Mouse (Mus musculus) fat pad, adult 2 months (tissue): ENCODE measurements around the gene Anapc2.

Experiments
- DNase-seq: peaks from one replicate; pipeline ENCODE4 v3.0.0-alpha.2; 2011; ENCODE audit warnings: low read depth, low spot score; ENCODE audit errors: extremely low read depth

Gene Anapc2

GRCm38 (mm10) chr2:25267241-25267640, 5.0 kb upstream of the Anapc2 start:
- DNase-seq = no peak

GRCm38 (mm10) chr2:25267746-25268309, 4.5 kb upstream of the Anapc2 start:
- no peak for DNase-seq

- DNase-seq = no peak
These were observed 237 bp downstream of the Anapc2 start for GRCm38 (mm10) chr2:25272515-25272914.

DNA sequence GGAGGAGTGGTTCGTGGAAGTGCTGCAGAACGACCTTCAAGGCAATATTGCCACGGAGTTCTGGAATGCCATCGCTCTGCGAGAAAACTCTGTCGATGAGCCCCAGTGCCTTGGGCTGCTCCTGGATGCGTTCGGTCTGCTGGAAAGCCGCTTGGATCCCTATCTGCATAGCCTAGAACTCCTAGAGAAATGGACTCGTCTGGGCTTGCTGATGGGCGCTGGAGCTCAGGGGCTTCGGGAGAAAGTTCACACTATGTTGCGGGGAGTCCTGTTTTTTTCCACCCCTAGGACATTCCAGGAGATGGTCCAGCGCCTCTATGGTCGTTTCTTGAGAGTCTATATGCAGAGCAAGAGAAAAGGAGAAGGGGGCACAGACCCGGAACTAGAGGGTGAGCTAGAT, 732 bp downstream of the Anapc2 start:
- no peak for DNase-seq

GRCm38 (mm10) chr2:25278928-25279882, 6.9 kb downstream of the Anapc2 start:
- no peak for DNase-seq

DNA sequence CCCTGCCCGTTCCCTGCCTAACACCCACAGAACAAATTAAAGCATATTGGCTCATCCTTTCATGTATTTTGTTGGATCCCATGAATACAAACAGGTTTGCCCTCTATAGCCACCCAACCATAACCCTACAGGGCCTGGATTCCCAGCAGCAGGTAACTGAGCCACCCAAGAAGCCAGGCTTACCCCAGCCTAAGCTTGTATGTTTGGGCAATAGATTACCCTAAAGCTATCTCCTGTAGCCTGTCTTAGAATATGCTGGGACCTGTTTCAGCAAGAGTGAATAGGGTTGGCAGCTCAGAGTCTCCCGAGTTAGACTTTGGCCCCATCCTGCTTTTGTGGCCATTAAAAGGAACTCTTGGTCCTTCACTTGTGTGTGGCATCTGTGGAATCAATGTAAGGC, 13.3 kb downstream of the Anapc2 start:
- DNase-seq = peak; percentile 95

DNA sequence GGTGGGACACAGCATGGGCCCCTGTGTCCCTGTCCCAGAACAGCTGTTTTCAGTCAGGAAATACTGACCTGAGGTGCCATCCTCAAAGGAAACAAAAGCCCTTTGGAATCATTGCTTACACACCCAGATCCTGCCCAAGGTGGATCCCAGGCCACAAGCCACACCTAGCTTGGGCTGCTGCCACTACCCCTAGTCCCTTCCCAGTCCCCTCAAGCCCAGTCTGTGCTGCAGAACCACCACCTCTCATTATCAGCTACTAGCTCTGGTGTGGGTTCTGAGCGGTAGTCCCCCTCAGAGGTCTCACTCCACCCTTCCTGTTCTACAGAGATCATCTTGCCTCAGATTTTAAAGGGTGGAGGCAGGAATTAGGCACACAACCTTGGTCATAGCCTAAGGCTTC, 14.0 kb downstream of the Anapc2 start:
- no peak for DNase-seq

DNA sequence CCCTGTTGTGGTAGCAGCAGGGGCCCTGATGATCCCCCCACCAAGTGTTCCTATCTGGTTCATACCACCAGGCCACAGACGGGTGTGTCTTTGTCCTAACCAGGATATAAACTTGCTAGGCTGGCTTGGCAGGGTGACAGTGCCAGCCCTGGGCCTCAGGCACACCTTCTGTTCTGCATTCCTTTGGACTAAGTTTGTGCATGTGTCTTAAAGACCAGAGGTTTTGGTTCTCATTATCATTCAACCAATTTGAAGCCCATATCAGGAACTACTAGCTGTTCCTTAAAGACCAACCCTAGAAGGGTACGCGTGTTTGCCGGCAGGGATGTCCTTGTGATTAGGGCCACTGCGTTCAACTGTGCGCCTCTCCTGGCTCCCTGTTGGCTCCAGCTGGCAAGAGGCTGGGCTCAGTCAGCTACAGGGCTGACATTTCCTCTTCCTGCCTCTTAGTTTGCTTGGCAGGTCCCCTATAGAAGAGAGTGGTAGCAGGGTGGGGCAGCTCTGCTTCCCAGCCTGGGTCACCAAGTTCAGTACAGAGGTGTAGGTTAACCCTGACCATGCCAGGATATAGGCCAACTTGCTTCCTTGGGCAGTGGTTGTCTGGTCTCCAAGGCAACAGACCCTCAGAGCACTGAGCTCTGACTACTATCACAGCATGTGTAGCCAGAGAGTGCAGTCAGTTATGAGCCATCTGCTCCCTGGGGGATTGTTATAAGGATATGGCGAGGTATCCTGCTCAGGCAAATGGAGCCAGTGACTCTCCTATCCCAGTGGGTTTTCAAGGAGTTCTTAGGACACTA, 14.8 kb downstream of the Anapc2 start:
- DNase-seq = peak; percentile 68

GRCm38 (mm10) chr2:25287927-25288649, 15.8 kb downstream of the Anapc2 start, which contains the start of gene Tmem210:
Tmem210 (plus strand) TSS chr2:25288145.
- DNase-seq = no peak

GRCm38 (mm10) chr2:25288734-25289345, 16.6 kb downstream of the Anapc2 start:
- DNase-seq = no peak

DNA sequence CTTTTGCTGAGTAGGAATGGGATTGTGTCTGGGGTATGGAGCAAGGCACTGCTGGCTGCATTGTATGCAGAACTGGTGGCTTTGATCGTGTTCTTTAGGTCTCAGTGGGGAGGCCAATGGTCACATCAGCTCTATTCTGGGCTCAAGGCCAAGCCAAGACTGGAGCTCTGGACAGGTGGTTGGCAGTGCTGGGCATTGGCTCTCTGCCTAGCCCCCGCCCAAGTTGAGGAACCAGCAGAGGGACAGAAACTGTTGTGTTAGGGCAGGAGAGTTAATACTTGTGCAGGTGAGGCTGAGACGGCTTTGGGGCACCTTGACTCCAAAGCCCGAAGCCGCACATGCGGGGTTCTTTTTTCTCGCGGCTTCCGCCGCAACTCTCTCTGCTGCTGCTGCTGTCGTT, 17.4 kb downstream of the Anapc2 start, which contains the start of gene Lrrc26:
TSS of gene Lrrc26 (plus strand) at position 265 of the 400 bp plus-strand sequence.
- DNase-seq = no peak

DNA sequence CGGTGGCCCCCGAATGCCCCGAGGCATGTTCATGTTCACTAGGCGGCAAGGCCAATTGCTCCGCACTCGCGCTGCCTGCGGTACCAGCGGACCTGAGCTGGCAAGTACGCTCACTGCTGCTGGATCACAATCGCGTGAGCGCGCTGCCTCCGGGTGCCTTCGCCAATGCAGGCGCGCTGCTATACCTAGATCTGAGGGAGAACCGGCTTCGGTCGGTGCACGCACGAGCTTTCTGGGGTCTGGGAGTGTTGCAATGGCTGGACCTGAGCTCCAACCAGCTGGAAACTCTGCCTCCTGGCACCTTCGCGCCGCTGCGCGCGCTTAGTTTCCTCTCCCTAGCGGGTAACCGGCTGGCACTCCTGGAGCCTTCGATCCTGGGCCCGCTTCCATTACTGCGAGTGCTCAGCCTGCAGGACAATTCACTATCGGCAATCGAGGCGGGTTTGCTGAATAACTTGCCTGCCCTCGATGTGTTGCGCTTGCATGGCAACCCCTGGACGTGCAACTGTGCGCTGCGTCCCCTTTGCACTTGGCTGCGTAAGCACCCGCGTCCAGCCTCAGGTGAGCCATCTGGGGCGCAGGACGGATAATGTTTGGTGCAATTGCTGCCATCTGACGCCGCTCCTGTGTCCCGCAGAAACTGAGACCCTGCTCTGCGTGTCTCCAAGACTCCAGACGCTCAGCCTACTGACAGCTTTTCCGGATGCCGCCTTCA, 18.0 kb downstream of the Anapc2 start:
- DNase-seq = no peak

- DNase-seq = no peak
These were observed 18.5 kb downstream of the Anapc2 start for GRCm38 (mm10) chr2:25290816-25291130.

DNA sequence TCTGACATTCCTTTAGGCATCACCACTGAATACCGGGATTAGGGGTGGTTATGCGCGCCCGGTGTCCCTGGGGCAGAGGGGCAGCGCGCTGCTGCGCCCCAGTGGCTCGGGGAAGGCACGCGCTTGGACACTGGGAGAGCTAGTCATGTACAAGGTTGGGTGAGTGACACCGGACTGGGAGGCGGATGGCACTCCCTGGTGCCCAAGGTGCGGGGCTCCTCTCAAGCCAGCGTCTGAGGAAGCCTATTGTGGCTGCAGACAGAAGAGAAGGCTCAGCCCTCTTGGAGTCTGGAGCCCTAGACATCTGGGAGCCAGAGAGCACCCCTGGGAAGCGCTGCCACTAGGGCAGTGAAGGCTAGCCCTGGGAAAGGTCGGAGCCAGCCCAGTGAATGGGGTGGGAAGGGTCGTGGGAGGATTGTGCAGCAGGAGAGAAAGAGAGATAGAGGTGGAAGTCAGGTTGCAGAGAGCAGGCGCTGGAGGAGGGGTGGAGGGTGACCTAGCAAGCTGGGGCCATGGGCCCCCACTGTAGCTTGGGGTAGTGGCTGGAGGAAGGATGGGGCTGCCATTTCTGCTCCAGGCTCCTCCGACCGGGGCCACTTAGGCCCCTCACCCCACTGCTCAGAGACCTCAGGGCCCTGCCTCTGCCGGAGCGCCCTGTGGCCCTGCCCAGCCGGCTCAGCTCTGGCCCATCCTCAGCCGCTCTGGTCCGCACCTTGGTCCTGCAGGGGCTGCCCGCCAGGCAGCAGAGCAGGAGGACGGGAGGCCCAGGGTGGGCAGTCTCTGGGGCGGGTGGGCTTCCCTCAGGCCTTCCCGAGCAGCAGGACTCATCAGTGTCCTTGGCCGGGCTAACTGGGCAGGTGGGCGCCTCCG, 19.1 kb downstream of the Anapc2 start:
- no peak for DNase-seq

DNA sequence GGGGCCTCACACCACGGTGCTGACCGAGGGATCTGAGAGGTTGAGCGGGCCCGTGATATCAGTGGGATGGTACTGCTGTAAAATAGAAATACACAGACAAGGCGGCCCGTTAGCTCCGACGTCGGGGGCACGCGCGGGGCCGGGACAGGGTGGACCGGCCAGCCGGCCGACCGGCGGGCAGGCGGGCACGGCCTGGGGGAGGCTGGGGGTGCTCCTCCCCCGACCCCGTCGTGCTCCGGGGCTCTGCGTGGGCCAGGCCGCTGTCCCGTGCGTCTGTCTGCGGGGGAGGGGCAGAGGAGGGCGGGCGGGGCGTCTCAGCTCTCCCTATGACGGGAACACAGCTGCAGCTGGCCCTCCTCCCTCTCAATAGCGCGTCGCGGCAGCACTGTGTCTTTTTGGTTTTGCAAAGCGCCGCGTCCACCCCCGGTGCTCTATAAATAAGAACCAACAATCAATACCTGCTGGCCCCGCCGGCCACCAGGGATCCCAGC, 19.8 kb downstream of the Anapc2 start:
- DNase-seq = no peak

GRCm38 (mm10) chr2:25292856-25293255, 20.6 kb downstream of the Anapc2 start:
- DNase-seq = no peak

DNA sequence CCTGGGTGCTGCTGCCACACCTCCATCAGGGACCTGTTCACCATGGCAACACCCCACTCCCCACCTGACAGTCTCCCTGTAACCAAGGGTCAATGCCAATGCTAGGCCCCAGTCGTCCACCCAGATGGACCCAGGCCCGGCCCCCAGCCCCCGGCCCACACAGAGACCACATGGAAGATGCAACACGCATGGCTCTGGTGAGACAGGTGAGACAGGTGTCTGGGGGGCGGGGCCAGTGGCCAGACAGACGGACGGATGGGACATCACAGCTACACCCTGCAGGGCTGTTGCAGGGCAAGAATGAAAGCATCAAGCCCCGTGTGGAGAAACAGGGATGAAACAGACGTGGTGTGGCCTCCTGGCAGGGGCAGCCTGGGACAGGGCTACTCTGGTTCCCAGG, 21.4 kb downstream of the Anapc2 start:
- no peak for DNase-seq

GRCm38 (mm10) chr2:25297093-25297492, 24.8 kb downstream of the Anapc2 start:
- DNase-seq = no peak

- DNase-seq = no peak
These were observed 25.8 kb downstream of the Anapc2 start for GRCm38 (mm10) chr2:25298046-25298445.
